Mouse (Mus musculus) limb, embryonic 15.5 days (tissue): ENCODE results near the gene Gm5475. TPM values are rescaled to one million over a fixed set of nuclear protein-coding genes. Genes with fewer than 3 reads are reported as not detected.

Experiments
- ATAC-seq: fragments of 200-750 bp; cut with Nextera tagmentation; 2 replicates; pipeline ENCODE4 v1.8.0; 2017; ENCODE audit warnings: low read depth, moderate TSS enrichment; ENCODE audit not compliant: insufficient number of reproducible peaks, low FRiP score, low TSS enrichment
- H3K27ac ChIP-seq: fragments of 300-500 bp; sonication (generic); 2 replicates; pipeline ENCODE4 v1.5.1; 2015; ENCODE audit warnings: moderate library complexity, mild to moderate bottlenecking, inconsistent platforms
- H3K27me3 ChIP-seq: fragments of 300-500 bp; sonication (generic); 2 replicates; pipeline ENCODE4 v1.6.1; 2015; ENCODE audit warnings: inconsistent platforms
- H3K36me3 ChIP-seq: fragments of 300-500 bp; sonication (generic); 2 replicates; pipeline ENCODE4 v1.6.1; 2015; ENCODE audit warnings: inconsistent platforms
- H3K4me1 ChIP-seq: fragments of 300-500 bp; sonication (generic); 2 replicates; pipeline ENCODE4 v1.6.1; 2015; ENCODE audit warnings: inconsistent platforms
- H3K4me2 ChIP-seq: fragments of 300-500 bp; sonication (generic); 2 replicates; pipeline ENCODE4 v1.6.1; 2015; ENCODE audit warnings: mild to moderate bottlenecking, inconsistent platforms
- H3K4me3 ChIP-seq: fragments of 300-500 bp; sonication (generic); 2 replicates; pipeline ENCODE4 v1.5.1; 2015; ENCODE audit warnings: mild to moderate bottlenecking, inconsistent platforms
- H3K9ac ChIP-seq: fragments of 300-500 bp; sonication (generic); 2 replicates; pipeline ENCODE4 v1.6.1; 2015; ENCODE audit warnings: inconsistent platforms
- H3K9me3 ChIP-seq: fragments of 300-500 bp; sonication (generic); 2 replicates; pipeline ENCODE4 v1.6.1; 2016; ENCODE audit warnings: inconsistent platforms
- WGBS: fragments of 180-500 bp; shearing (Covaris S2); methylation state at CpG from one replicate; pipeline ENCODE4 v1.1.7; 2015; 5-methylcytosine and 5-hydroxymethylcytosine counted together
- polyA plus RNA-seq: library from polyadenylated mRNA; unstranded; fragments of >200 nt; fragmentation: Nextera tagmentation; extraction: Ambion mirVana; gene quantifications from 2 replicates; pipeline ENCODE4 v1.2.1, GENCODE M21; 2015

The Gm5475 gene
- polyA plus RNA-seq, 1 experiment from 2014 or later = 0.06 TPM

DNA sequence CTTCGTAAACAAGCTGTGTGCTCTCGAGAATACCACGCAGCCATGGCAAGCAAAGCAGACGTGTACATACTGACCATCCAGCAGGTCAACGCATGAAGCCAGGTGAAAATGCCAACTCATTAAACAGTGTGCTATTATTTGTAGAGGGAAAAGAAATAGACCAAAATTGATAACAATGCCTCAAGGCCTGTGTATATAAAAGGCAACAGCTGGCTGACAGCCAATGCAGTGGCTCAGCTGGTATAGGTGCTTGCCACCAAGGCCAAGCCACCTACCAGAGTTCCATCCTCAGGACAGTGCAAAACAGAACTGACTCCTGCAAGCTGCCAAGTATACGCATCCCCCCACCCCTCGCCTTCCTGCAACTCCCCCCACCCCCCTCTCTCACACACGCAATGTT lies 6.3 kb upstream of the Gm5475 start:
- no peak for ATAC-seq
- Histone ChIP-seq H3K27ac (no peak overlapping the region), H3K4me1 (peaks cover 35% of the 10 kb centered on the region)

DNA sequence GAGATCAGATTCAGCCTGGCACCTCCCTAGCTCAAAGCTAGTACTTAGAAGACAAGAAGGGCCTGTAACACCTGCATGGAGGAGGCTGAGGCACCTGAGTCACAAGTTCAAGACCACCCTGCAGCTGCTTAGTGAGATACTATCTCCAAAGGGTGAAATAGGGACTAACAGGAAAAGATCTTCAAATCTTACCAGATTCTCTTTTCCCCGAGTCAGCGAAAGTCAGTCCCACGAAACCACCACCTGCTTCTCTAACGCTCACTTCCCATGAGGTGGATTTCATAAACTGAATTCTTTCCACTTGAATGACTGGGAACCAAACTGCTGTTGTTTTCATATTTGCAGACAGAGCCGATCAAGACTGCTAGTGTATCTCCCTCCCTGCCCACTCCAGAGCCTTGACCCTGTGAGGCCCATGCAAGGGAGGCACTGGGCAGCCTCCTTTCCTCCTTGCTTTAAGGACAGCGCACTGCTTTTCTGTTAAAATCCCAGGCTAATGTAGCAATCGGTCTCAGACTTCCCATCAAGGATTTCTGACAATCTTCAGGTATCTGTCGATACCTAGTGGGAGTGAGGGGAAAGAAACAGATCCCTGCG lies 4.0 kb upstream of the Gm5475 start:
- H3K27ac ChIP-seq = no peak overlapping the region
- no peak overlapping the region for H3K4me3 ChIP-seq
- no peaks in the 10 kb centered on the region for H3K36me3 ChIP-seq
- WGBS = 77% methylated on average over 9 of the region's 9 CpGs
- no peak for ATAC-seq
- H3K4me2 ChIP-seq = no peak overlapping the region
- H3K9ac ChIP-seq = no peak overlapping the region
- no peaks in the 10 kb centered on the region for H3K27me3 ChIP-seq
- H3K9me3 ChIP-seq = no peaks in the 10 kb centered on the region
- peaks cover 46% of the 10 kb centered on the region for H3K4me1 ChIP-seq

More for the DNA sequence above, 6.3 kb upstream of the Gm5475 start:
- Histone ChIP-seq H3K9me3 (no peaks in the 10 kb centered on the region), H3K9ac (no peak overlapping the region), H3K27me3 (no peaks in the 10 kb centered on the region), H3K4me3 (no peak overlapping the region), H3K36me3 (peaks cover 4% of the 10 kb centered on the region; the same call in 1 of the 2 replicates), H3K4me2 (no peak overlapping the region)
- WGBS = 84% methylated on average over 8 of the region's 8 CpGs

- Histone ChIP-seq H3K4me1 (peaks cover 51% of the 10 kb centered on the region), H3K27ac (no peak overlapping the region)
- WGBS = 56% methylated on average over 8 of the region's 8 CpGs
Measured at GRCm38 (mm10) chr15:100419311-100419710, 2.6 kb upstream of the Gm5475 start.

DNA sequence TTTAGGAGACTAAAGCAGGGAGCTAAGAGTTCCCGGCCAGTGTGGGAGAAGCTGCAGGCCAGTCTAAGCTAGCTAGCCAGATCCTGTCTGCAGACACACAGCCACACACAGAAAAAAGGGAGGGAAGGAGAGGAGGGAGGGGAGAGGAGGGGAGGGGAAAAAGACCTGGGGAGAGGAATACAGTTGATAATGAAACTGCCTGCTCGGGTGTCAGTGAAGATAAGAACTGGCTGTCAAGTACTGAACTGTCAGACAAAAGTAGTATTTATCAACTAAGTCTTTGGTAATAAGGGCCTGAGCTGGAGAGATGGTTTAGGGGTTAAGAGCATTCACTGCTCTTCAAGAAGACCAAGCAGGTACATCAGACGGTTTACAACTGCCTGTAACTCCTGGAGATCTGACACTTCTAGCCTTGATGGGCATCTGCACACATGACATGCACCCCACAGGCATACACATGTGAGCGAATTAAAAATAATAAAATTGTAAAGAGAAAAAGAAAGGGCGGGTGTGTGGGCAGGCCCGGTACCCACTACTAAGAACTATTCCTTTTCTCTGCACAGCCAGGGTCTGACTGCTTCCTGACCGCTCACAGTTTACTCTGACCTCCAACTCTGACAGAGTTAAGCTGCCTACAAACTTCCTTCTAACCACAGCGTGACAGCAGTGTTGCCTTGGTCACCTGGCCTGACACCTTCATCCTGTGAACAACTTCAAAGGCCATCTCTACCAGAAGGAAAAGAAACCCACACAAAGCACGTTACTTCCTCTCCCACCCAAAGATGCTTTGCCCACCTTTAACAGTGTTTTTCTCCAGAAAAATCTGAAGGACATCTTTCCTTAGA lies 1.8 kb upstream of the Gm5475 start:
- Histone ChIP-seq H3K27ac (no peak overlapping the region), H3K27me3 (peaks cover 9% of the 10 kb centered on the region; the same call in 1 of the 2 replicates), H3K36me3 (no peaks in the 10 kb centered on the region), H3K9me3 (no peaks in the 10 kb centered on the region), H3K4me3 (no peak overlapping the region), H3K4me1 (peaks cover 54% of the 10 kb centered on the region), H3K9ac (no peak overlapping the region), H3K4me2 (no peak overlapping the region)
- no peak for ATAC-seq
- WGBS = 59% methylated on average over 9 of the region's 9 CpGs

More at GRCm38 (mm10) chr15:100419311-100419710, 2.6 kb upstream of the Gm5475 start:
- no peaks in the 10 kb centered on the region for H3K36me3 ChIP-seq
- peaks cover 7% of the 10 kb centered on the region; the same call in 1 of the 2 replicates for H3K27me3 ChIP-seq
- H3K4me3 ChIP-seq = no peak overlapping the region
- no peak for ATAC-seq
- H3K9ac ChIP-seq = no peak overlapping the region
- H3K9me3 ChIP-seq = no peaks in the 10 kb centered on the region
- no peak overlapping the region for H3K4me2 ChIP-seq

DNA sequence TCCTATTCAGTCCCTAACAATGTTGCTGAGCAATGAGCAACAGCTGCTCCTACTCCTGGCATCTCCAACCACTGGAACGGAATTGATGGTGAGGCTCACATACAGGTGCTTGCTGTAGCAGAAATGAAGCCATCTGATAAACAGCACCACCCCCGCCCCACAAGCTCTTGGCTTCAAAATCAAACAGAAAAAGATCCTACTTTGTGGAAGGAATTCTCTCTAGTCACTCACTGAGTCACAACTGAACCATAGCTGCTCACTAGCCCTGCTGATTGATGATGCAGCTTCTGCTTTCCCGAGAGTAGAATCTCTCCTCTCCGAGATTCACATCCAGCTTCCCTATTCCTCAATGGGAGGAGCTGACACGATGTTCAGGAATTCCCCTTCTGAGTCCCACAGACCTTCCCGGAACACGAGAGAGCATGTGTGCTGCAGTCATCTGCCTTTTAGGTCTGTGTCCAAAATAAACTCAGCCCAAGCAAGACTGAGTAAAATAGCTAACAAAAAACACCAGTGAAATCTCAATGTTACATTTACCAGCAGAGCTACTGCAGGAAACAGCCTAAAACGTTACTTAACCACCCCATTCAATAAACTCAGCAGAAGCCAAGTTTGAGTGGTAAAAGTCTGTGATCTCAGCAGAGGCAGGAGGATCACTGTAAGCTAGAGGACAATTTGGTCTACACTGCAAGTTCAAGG lies 739 bp upstream of the Gm5475 start:
- Histone ChIP-seq H3K9me3 (no peaks in the 10 kb centered on the region), H3K27me3 (peaks cover 13% of the 10 kb centered on the region; the same call in 1 of the 2 replicates), H3K9ac (no peak overlapping the region), H3K4me1 (peaks cover 52% of the 10 kb centered on the region), H3K27ac (no peak overlapping the region), H3K36me3 (no peaks in the 10 kb centered on the region), H3K4me2 (peak overlapping the region; percentile 95), H3K4me3 (peak overlapping the region; percentile 89)
- WGBS = 34% methylated on average over 8 of the region's 8 CpGs
- ATAC-seq = no peak

DNA sequence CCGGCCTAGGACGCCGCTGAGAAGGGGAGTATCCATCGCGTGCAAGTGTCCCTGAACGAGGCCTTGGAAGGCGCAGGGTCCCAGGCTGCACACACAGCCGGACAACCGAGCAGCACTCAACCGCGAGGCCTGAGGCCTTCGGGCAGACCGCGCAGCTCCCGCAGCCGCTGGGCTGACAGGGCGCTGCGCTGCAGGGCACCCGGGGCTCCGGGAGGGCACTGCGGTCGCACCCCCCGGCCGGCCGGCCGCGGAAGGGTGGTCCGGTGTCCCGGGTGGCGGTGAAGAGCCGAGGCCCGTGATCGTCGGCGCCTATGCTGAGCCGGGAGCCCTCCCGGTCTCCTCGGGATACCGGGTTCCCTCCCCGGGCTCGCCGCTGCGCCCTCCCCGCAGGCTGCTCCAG lies 529 bp downstream of the Gm5475 start:
- peaks cover 44% of the 10 kb centered on the region for H3K4me1 ChIP-seq
- peaks cover 13% of the 10 kb centered on the region; the same call in 1 of the 2 replicates for H3K27me3 ChIP-seq
- under 1% methylated on average over 43 of the region's 44 CpGs for WGBS
- H3K4me3 ChIP-seq = peak overlapping the region; percentile 89
- H3K36me3 ChIP-seq = no peaks in the 10 kb centered on the region
- no peak overlapping the region for H3K27ac ChIP-seq
- H3K9me3 ChIP-seq = no peaks in the 10 kb centered on the region
- peak overlapping the region; percentile 95 for H3K4me2 ChIP-seq
- no peak for ATAC-seq
- H3K9ac ChIP-seq = peak overlapping the region; percentile 87

DNA sequence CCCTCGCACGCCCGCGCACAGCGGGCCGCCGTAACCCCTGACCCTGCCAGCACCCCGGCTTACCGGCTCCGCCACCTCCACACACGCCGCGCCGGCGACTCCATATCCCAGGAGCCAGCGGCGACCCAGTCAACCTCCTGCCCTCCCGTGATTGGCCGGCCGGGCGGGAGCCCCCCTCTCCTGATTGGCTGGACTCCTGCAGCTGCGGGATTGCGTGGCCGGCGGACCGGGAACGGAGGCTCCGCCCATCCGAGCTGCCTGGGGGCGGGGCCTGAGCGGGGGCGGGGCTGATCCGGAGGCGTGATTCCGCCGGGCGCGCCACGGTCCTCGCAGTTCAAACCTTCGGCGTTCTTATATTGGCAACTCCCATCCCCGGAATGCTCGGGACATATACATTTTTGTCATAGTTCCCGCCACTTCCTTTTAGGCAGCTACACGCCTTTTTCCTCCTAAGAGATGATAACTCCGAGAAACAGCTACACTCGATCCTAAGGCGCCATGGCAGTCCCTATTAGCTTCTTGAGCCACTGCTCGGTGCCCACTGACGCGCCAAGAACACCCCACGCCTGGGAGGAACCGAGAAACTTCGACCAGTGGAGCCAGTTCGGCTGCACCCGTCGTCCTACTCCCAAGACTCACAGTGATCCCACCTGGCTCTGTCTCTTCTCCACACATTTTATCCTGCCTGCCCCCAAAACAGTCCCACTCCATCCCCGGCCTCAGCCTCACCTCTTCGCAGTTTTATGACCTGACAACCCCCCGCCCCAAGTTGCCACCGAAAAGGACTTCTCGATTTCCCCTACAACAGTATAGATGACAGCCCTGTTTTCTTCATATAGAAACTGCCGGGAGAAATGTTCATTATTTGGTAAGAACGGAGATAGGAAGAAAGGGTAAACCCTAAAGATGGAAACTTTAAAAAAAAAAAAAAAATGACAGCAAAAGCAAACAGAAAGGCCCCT lies 1.2 kb downstream of the Gm5475 start:
- Histone ChIP-seq H3K27me3 (peaks cover 13% of the 10 kb centered on the region; the same call in 1 of the 2 replicates), H3K4me2 (peak overlapping the region; percentile 95), H3K9me3 (no peaks in the 10 kb centered on the region), H3K4me3 (peak overlapping the region; percentile 89), H3K9ac (peak overlapping the region; percentile 87), H3K36me3 (no peaks in the 10 kb centered on the region), H3K27ac (no peak overlapping the region), H3K4me1 (peaks cover 39% of the 10 kb centered on the region)
- ATAC-seq = peak; percentile 95
- under 1% methylated on average over 65 of the region's 65 CpGs for WGBS

DNA sequence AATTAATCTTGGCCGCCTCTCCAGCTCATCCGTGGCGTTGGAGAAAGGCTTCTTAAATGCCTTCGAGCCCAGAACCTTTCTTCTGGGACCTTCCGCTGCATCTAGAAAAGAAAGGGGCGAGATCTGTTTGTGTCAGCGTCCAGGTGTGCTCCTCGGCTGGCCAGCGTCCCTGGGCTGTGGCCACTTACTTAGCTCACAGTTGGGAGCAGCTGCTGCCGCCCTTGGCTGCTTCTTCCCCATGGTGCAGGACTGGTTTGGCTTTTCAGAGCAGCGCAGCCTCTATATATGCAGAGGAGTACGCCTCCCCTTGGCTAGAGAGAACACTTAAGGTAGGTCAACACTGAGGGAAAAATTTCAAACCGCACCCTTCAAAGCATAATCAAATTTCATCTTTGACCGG lies 2.0 kb downstream of the Gm5475 start:
- Histone ChIP-seq H3K4me2 (peak overlapping the region; percentile 95), H3K27ac (no peak overlapping the region), H3K36me3 (no peaks in the 10 kb centered on the region), H3K4me3 (peak overlapping the region; percentile 89), H3K4me1 (peaks cover 43% of the 10 kb centered on the region), H3K9ac (0 out of 2 replicates have a peak overlapping the region, but pooled peaks have one; percentile 26), H3K9me3 (no peaks in the 10 kb centered on the region), H3K27me3 (peaks cover 13% of the 10 kb centered on the region; the same call in 1 of the 2 replicates)
- WGBS = 3% methylated on average over 14 of the region's 14 CpGs
- no peak for ATAC-seq

- Histone ChIP-seq H3K27me3 (peaks cover 13% of the 10 kb centered on the region; the same call in 1 of the 2 replicates), H3K4me3 (peak within 1 kb of the TSS; percentile 89), H3K4me2 (peak within 1 kb of the TSS; percentile 95), H3K9me3 (no peaks in the 10 kb centered on the region), H3K36me3 (no peaks in the 10 kb centered on the region), H3K27ac (no peak within 1 kb of the TSS), H3K9ac (0 out of 2 replicates have a peak within 1 kb of the TSS, but pooled peaks have one; percentile 26), H3K4me1 (peaks cover 40% of the 10 kb centered on the region)
- 7% methylated on average over 17 of the region's 17 CpGs for WGBS
- no peak for ATAC-seq
Measured at GRCm38 (mm10) chr15:100424396-100425122, 2.6 kb downstream of the Gm5475 start, which contains the start of gene Slc11a2. Slc11a2 (minus strand) TSS chr15:100425072.

- Histone ChIP-seq H3K4me2 (no peak overlapping the region), H3K9me3 (no peaks in the 10 kb centered on the region), H3K27ac (peak overlapping the region; percentile 24; the same call in 1 of the 2 replicates), H3K9ac (no peak overlapping the region), H3K27me3 (peaks cover 13% of the 10 kb centered on the region; the same call in 1 of the 2 replicates), H3K4me1 (peaks cover 19% of the 10 kb centered on the region), H3K36me3 (no peaks in the 10 kb centered on the region), H3K4me3 (no peak overlapping the region)
- ATAC-seq = peak; percentile 30; the same call in 1 of the 2 replicates
- 49% methylated on average over 13 of the region's 13 CpGs for WGBS
Measured at GRCm38 (mm10) chr15:100428296-100428905, 6.5 kb downstream of the Gm5475 start.
